Mouse (Mus musculus) skeletal muscle tissue, postnatal 0 days (tissue): Measurements from ENCODE around the gene Actr3b. TPM values are rescaled to one million over a fixed set of nuclear protein-coding genes. Genes with fewer than 3 reads are reported as not detected.

ENCODE experiments used
- polyA plus RNA-seq: library from polyadenylated mRNA; unstranded; fragments of >200 nt; fragmentation: Nextera tagmentation; extraction: Ambion mirVana; gene quantifications from 2 replicates; pipeline ENCODE4 v1.2.1, GENCODE M21; 2015

Actr3b gene
- polyA plus RNA-seq = 0.71 and 0.87 TPM in 2 replicates

DNA sequence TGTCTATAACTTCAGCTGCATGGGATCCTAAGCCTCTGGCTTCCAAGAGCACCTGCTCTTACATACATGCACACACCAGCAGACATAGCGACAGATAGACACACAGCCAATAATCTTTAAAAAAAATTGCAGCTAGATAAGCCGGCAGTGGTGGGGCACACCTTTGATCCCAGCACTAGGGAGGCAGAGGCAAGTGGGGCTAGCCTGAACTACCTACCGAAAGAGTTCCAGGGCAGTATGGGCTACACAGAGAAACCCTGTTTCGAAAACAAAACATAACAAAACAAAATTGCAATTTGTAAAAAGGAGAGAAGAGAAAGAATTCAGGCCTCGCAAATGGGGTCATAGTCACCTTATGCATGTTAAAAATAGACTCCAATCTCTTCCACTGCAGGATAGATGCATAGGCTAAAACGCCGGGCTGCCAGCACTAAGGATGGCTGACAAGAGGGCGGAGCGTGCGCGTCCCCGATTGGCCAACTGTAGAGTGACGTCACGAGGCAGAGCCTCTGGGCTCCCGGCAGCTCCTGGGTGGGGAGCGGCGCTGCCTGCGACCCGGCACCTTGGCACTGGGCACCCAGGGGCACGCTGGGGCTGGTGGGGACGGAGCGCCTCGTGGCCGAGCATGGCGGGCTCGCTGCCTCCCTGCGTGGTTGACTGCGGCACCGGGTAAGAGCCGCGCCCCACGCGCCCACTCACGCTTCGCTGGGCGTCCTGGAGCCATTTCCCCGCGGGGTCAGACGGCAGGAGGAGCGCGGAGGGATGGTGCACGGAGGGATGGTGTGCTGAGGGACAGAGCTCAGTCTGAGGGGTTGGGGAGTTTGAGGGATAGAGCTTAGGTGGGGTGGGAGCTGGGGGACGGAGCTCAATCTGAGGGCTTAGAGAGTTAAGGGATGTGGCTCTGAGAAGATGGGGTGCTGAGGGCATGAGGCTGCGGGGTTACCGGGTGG, at the start of gene Actr3b:
TSS of gene Actr3b (plus strand) at position 538 of the 950 bp plus-strand sequence.

Other genes starting within 250 kb of the Actr3b start
- gene Cct8l1, start 243.9 kb upstream of the Actr3b start, polyA plus RNA-seq = not detected in 2 replicates
- gene Xrcc2, start 54.2 kb upstream of the Actr3b start, polyA plus RNA-seq = 2.1 and 2.4 TPM in 2 replicates
- not detected in 2 replicates for gene Gm21663, start 182.4 kb downstream of the Actr3b start, polyA plus RNA-seq
- gene Gm21671, start 194.4 kb downstream of the Actr3b start, polyA plus RNA-seq = not detected in 2 replicates
- not detected in 2 replicates for gene Gm21680, start 212.7 kb downstream of the Actr3b start, polyA plus RNA-seq
- gene Gm21698, start 228.7 kb downstream of the Actr3b start, polyA plus RNA-seq = not detected in 2 replicates
- not detected in 2 replicates for gene Gm1979, start 244.8 kb downstream of the Actr3b start, polyA plus RNA-seq